Mouse (Mus musculus) left cerebral cortex, adult 18-20 months (tissue): Measurements from ENCODE around the gene Tnfsf14. TPM values are rescaled to one million over a fixed set of nuclear protein-coding genes. Genes with fewer than 3 reads are reported as not detected.

ENCODE experiments used
- microRNA-seq, 2 experiments: library from miRNA; unstranded; fragments of <30 nt; microRNA quantifications; one replicate each; pipeline ENCODE4 v1.2.0; 2021
- total RNA-seq, 2 experiments: library from RNA; stranded (reverse); gene quantifications; 2 replicates each; pipeline ENCODE4 v1.2.3; 2021

Tnfsf14 gene
- total RNA-seq, 2 experiments from 2014 or later, result not detected

Small RNA genes lying within 50 kb of the gene (microRNA-seq; reads per million reads assigned to microRNA genes)
- gene Mir6978, result 0 reads per million in 2 experiments

Other genes with a start within 250 kb of the Tnfsf14 start
- gene Acer1, start 212.1 kb downstream of the Tnfsf14 start, total RNA-seq, result not detected
- gene Clpp, start 203.9 kb downstream of the Tnfsf14 start, total RNA-seq, result 10 to 100 TPM; 63.8 to 67.7 TPM
- gene Alkbh7, start 196.8 kb downstream of the Tnfsf14 start, total RNA-seq, result 10 to 100 TPM; 26.1 to 28.1 TPM
- gene Pspn, start 194.2 kb downstream of the Tnfsf14 start, total RNA-seq, result under 1 TPM in 1 of 2 experiments, not detected in 1; 0.82 TPM
- 10 to 100 TPM; 60.7 to 64.5 TPM for gene Gtf2f1, start 182.9 kb downstream of the Tnfsf14 start, total RNA-seq
- gene Gm17949, start 182.7 kb downstream of the Tnfsf14 start, total RNA-seq, result under 1 TPM in 1 of 2 experiments, not detected in 1; 0.49 TPM
- 100 to 1,000 TPM; 106 to 108 TPM for gene Khsrp, start 162.7 kb downstream of the Tnfsf14 start, total RNA-seq
- under 1 TPM in 1 of 2 experiments, not detected in 1; 0.40 TPM for gene Slc25a41, start 152.5 kb downstream of the Tnfsf14 start, total RNA-seq
- gene Crb3, start 135.1 kb downstream of the Tnfsf14 start, total RNA-seq, result 1 to 10 TPM in 1 of 2 experiments, under 1 TPM in 1; 0.68 to 1.6 TPM
- gene Slc25a23, start 134.3 kb downstream of the Tnfsf14 start, total RNA-seq, result 100 to 1,000 TPM; 314 to 325 TPM
- gene Dennd1c, start 115.7 kb downstream of the Tnfsf14 start, total RNA-seq, result 1 to 10 TPM; 1.2 to 1.8 TPM
- 100 to 1,000 TPM; 543 to 577 TPM for gene Tubb4a, start 106.4 kb downstream of the Tnfsf14 start, total RNA-seq
- gene Tnfsf9, start 88.9 kb downstream of the Tnfsf14 start, total RNA-seq, result under 1 TPM; 0.37 to 0.52 TPM
- gene Cd70, start 44.4 kb downstream of the Tnfsf14 start, total RNA-seq, result not detected
- gene C3, start 34.0 kb upstream of the Tnfsf14 start, total RNA-seq, result under 1 TPM in 1 of 2 experiments, not detected in 1; 0.84 TPM
- gene Gpr108, start 54.3 kb upstream of the Tnfsf14 start, total RNA-seq, result 10 to 100 TPM; 24.1 to 26.7 TPM
- gene Trip10, start 55.3 kb upstream of the Tnfsf14 start, total RNA-seq, result 10 to 100 TPM in 1 of 2 experiments, 1 to 10 TPM in 1; 9.5 to 10.2 TPM
- 1 to 10 TPM; 2.9 to 3.1 TPM for gene Vav1, start 84.9 kb upstream of the Tnfsf14 start, total RNA-seq
- 1 to 10 TPM; 4.8 to 7.4 TPM for gene Adgre1, start 164.5 kb upstream of the Tnfsf14 start, total RNA-seq